Mouse (Mus musculus) ES-E14 (cell line): ENCODE measurements around the gene Rgs7. TPM values are rescaled to one million over a fixed set of nuclear protein-coding genes. Genes with fewer than 3 reads are reported as not detected.
A peak's percentile ranks its signal among the peaks of the same experiment; 100 is the strongest.

Experiments
- DNase-seq: peaks from one replicate; pipeline ENCODE4 v3.0.0-alpha.2; 2013; ENCODE audit warnings: low read depth, low spot score
- H3K27ac ChIP-seq: 2 replicates; pipeline ENCODE4 v1.5.1; 2012; ENCODE audit warnings: low read depth, mild to moderate bottlenecking, low read length, moderate library complexity, mixed read lengths; ENCODE audit not compliant: poor library complexity, insufficient read depth, severe bottlenecking
- H3K36me3 ChIP-seq: 2 replicates; pipeline ENCODE4 v1.6.1; 2012; ENCODE audit warnings: mild to moderate bottlenecking, low read length, moderate library complexity, mixed read lengths; ENCODE audit not compliant: control insufficient read depth, poor library complexity, insufficient read depth, severe bottlenecking
- H3K4me1 ChIP-seq, 2 experiments: fragments of 150-350 bp in 1 of 2; sonication (generic) in 1 of 2; 2 replicates each; pipeline ENCODE4 v1.6.1; 2012; ENCODE audit warnings: low read length in 2 of 2, mild to moderate bottlenecking in 1 of 2, mixed read lengths in 1 of 2; ENCODE audit not compliant: control insufficient read depth in 2 of 2, insufficient read depth in 2 of 2, poor library complexity in 1 of 2
- H3K4me3 ChIP-seq, 2 experiments: fragments of 150-350 bp in 1 of 2; sonication (generic) in 1 of 2; 2 replicates each; pipeline ENCODE4 v1.5.1; 2012; ENCODE audit warnings: low read length in 2 of 2, low read depth in 1 of 2, mild to moderate bottlenecking in 1 of 2, mixed read lengths in 1 of 2; ENCODE audit not compliant: insufficient read depth in 1 of 2, poor library complexity in 1 of 2, severe bottlenecking in 1 of 2
- H3K9ac ChIP-seq: 2 replicates; pipeline ENCODE4 v1.6.1; 2012; ENCODE audit warnings: low read depth, mild to moderate bottlenecking, low read length, mixed read lengths; ENCODE audit not compliant: poor library complexity, insufficient read depth, severe bottlenecking
- H3K9me3 ChIP-seq: fragments of 150-350 bp; sonication (generic); 2 replicates; pipeline ENCODE4 v1.6.1; 2012; ENCODE audit warnings: low read depth, mild to moderate bottlenecking, low read length; ENCODE audit not compliant: control insufficient read depth, insufficient read depth
- CHD2 ChIP-seq: IDR thresholded peaks from 2 replicates; pipeline ENCODE4 v1.6.1; 2014; ENCODE audit warnings: mild to moderate bottlenecking, low read depth, low read length, inconsistent platforms
- HCFC1 ChIP-seq: IDR thresholded peaks from 2 replicates; pipeline ENCODE4 v1.6.1; 2012; ENCODE audit warnings: low read length, inconsistent platforms, borderline replicate concordance; ENCODE audit not compliant: insufficient read depth
- MAFK ChIP-seq: IDR thresholded peaks from 2 replicates; pipeline ENCODE4 v1.6.1; 2014; ENCODE audit warnings: mild to moderate bottlenecking, low read depth, low read length, inconsistent platforms; ENCODE audit not compliant: insufficient read depth
- ZC3H11A ChIP-seq: IDR thresholded peaks from 2 replicates; pipeline ENCODE4 v1.6.1; 2012; ENCODE audit warnings: low read depth, mild to moderate bottlenecking, inconsistent platforms, low read length, borderline replicate concordance
- ZNF384 ChIP-seq: IDR thresholded peaks from 2 replicates; pipeline ENCODE4 v1.6.1; 2012; ENCODE audit warnings: low read depth, low read length, inconsistent platforms
- in situ Hi-C, 2 experiments: fragments of 600-800 bp; cut with MboI; formaldehyde crosslinking; loops; one replicate each; pipeline ENCODE4 v1.15.1; 2025; ENCODE audit warnings: low sequenced_read_pairs in 2 of 2, inconsistent platforms in 1 of 2; ENCODE audit not compliant: unreplicated experiment in 2 of 2
- total RNA-seq: library from RNA; depleted of rRNA; stranded (reverse); fragments of 300-350 nt; gene quantifications from 2 replicates; pipeline ENCODE4 v1.2.3, GENCODE M21; 2012

The Rgs7 gene
- total RNA-seq, 1 experiment = 0.18 TPM

DNA sequence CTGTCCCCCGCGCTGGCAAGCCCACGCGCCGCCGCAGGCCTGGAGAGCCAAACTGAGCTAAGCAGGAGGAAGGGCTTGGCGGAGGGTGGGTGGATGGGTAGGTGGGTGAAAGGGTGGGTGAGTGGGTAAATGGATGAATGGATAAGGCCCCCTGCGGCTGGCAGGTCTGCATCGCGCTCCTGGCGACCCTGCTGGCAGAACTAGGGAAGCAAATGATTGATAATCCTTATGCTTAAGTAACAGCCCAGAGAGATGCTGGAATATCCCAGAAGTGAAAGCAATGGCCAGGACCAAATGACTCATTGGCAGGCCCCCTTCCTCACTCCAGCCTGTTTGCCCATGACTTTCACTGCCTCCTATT lies 363 bp upstream of the Rgs7 start:
- TF ChIP-seq ZC3H11A (no peak), ZNF384 (no peak), MAFK (no peak), HCFC1 (no peak), CHD2 (no peak)
- Histone ChIP-seq H3K9ac (peak overlapping the region; percentile 48), H3K4me3 (peak overlapping the region; percentile 43 to 73), H3K36me3 (no peaks in the 10 kb centered on the region), H3K9me3 (no peaks in the 10 kb centered on the region), H3K4me1 (no peaks in the 10 kb centered on the region), H3K27ac (no peak overlapping the region)
- DNase-seq = peak; percentile 3
- in situ Hi-C loops = no loop called here

- no peak for TF ChIP-seq HCFC1
- no peak for TF ChIP-seq MAFK
- no peak for TF ChIP-seq ZNF384
- TF ChIP-seq CHD2 = no peak
- no peak for TF ChIP-seq ZC3H11A
- Histone ChIP-seq H3K36me3 (no peaks in the 10 kb centered on the region), H3K4me3 (peak overlapping the region; percentile 43 to 73; a peak in 2 of 4 replicates), H3K4me1 (no peaks in the 10 kb centered on the region), H3K27ac (no peak overlapping the region), H3K9ac (0 out of 2 replicates have a peak overlapping the region, but pooled peaks have one; percentile 48), H3K9me3 (no peaks in the 10 kb centered on the region)
- in situ Hi-C loops = no loop called here
- DNase-seq = peak; percentile 1
Observed at GRCm38 (mm10) chr1:175491511-175491860, 814 bp downstream of the Rgs7 start.

DNA sequence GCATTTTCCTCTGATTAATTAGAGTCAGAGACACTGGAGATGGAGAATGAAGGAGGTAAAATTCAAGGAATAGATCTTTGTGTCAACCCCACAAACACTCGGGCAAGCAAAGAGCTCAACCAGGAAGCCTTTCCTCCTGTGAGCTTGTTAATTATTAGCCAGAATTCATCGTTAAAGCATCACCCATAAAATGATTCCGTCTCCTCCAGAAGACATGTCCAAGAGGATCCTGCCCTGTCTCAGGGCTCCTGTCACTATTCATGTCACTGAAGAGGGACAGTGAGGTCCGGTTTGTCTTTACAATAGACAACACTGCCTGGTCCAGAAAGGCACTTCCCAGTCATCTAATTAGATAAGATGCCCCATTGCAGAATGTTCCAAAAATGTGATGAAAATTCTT lies 7.2 kb downstream of the Rgs7 start:
- H3K4me1 ChIP-seq = no peaks in the 10 kb centered on the region

GRCm38 (mm10) chr1:175473060-175473459 lies 19.2 kb downstream of the Rgs7 start:
- TF ChIP-seq HCFC1 (no peak), CHD2 (no peak), MAFK (no peak), ZNF384 (no peak), ZC3H11A (no peak)
- Histone ChIP-seq H3K4me1 (no peaks in the 10 kb centered on the region), H3K27ac (no peak overlapping the region), H3K9ac (no peak overlapping the region), H3K9me3 (no peaks in the 10 kb centered on the region), H3K36me3 (no peaks in the 10 kb centered on the region), H3K4me3 (no peak overlapping the region)
- in situ Hi-C loops = no loop called here
- no peak for DNase-seq

More for the DNA sequence above, 7.2 kb downstream of the Rgs7 start:
- Histone ChIP-seq H3K9ac (no peak overlapping the region), H3K9me3 (no peaks in the 10 kb centered on the region), H3K36me3 (no peaks in the 10 kb centered on the region), H3K4me3 (no peak overlapping the region), H3K27ac (no peak overlapping the region)
- no peak for TF ChIP-seq HCFC1
- TF ChIP-seq ZNF384 = no peak
- no peak for TF ChIP-seq MAFK
- TF ChIP-seq ZC3H11A = no peak
- no peak for TF ChIP-seq CHD2
- in situ Hi-C loops = no loop called here
- DNase-seq = no peak

DNA sequence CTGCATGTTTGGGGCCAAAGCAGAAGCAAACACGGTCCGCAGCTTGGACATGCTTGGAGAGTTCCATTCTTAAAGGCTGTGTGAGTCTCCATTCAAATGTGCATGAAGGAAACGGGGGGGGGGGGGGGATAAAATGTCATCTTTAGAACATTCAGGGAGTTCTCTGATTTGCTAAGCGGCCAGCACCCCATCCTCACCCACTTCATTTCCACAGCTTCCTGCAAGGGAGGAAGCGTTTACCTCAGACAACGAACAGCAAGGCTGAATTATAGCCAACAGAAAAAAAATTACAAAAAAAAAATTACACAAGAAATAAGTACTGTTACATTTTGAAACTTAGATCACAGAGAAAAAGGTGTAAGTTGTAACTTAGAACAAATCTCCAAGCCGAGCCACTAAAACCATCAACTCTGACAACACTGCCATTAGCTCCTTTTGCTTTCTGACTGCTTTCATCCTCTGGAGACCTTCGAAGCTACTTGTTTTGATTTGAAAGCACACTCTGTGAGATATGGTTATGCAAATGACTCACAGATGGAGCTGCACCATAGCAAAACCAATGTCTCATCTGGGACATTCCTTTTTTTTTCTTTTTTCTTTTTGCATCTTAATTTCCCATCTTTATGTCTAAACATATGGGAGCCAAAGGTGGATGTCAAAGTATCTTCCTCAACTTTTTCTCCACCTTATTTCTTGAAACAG lies 23.1 kb downstream of the Rgs7 start:
- Histone ChIP-seq H3K9me3 (no peaks in the 10 kb centered on the region), H3K4me1 (no peaks in the 10 kb centered on the region), H3K9ac (no peak overlapping the region), H3K36me3 (no peaks in the 10 kb centered on the region), H3K4me3 (no peak overlapping the region), H3K27ac (no peak overlapping the region)
- in situ Hi-C loops = no loop called here
- TF ChIP-seq ZNF384 (no peak), ZC3H11A (no peak), HCFC1 (no peak), CHD2 (no peak), MAFK (no peak)
- DNase-seq = no peak
